Mouse (Mus musculus) gastrocnemius, postnatal 25 days (tissue): Measurements from ENCODE around the gene Ppp1r3a. TPM values are rescaled to one million over a fixed set of nuclear protein-coding genes. Genes with fewer than 3 reads are reported as not detected.
"Not testable (repeated sequence)": the region's sequence is repeated elsewhere in the genome, so short reads cannot be mapped to it uniquely, and the experiment has no call there.

Experiments
- DNase-seq: peaks from one replicate; pipeline ENCODE4 v3.0.0; 2022
- long read RNA-seq, 2 experiments: library from polyadenylated mRNA; stranded (forward); transcript quantifications; one replicate each; pipeline ENCODE4 v2.0.0; 2021
- total RNA-seq, 2 experiments: library from RNA; stranded (reverse); gene quantifications; 1 replicate in 1 of 2; 2 replicates in 1 of 2; pipeline ENCODE4 v1.2.3; 2021

Ppp1r3a gene
- total RNA-seq = 100 to 1,000 TPM; 150 to 161 TPM
- long read RNA-seq, experiment 1, full-length matches to known transcripts = 4 of 37 reads
- long read RNA-seq, experiment 1, partial matches to known transcripts = 0 of 37 reads
- long read RNA-seq, experiment 1, other reads (novel, unspliced or antisense) = 33 of 37 reads
- long read RNA-seq, experiment 2, full-length matches to known transcripts = 29 of 65 reads
- long read RNA-seq, experiment 2, partial matches to known transcripts = 0 of 65 reads
- long read RNA-seq, experiment 2, other reads (novel, unspliced or antisense) = 36 of 65 reads

GRCm38 (mm10) chr6:14754901-14755591 lies at the start of gene Ppp1r3a:
Ppp1r3a (minus strand) TSS chr6:14755274.
- peak; percentile 19 for DNase-seq

DNA sequence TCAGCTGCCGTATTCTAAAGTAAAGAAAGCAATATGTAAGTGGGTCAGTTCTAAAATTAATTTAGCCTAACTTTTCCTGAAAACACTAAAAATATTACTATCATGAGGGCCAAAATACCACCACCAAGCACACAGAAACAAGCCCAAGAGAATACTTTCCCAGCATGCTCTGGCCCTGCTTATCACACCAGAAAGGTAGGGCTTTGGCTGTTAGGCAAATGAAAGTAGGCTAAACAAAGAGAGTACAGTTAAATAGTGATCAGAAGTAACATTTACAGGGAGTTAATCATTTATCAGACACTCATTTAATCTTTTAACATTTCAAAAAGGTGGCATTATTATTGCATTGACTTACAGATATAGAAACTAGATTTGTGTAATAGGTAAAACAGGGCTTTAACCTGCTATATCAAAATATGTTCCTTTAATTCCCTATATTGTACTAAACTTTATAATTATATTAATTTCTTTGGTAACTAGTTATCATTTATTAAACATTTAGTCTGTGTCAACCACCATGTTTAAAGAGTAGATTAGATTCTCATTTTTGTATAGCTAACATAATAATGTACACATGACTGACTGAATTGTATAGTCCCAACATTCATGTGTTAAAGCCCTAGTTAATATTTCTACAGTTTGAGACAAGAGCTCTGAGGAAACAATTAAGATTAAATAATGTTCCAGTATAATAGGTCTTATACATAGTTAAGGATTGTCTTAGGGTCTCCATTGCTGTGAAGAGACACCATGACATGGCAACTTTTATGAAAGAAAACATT lies 32.3 kb upstream of the Ppp1r3a start:
- DNase-seq = no peak

DNA sequence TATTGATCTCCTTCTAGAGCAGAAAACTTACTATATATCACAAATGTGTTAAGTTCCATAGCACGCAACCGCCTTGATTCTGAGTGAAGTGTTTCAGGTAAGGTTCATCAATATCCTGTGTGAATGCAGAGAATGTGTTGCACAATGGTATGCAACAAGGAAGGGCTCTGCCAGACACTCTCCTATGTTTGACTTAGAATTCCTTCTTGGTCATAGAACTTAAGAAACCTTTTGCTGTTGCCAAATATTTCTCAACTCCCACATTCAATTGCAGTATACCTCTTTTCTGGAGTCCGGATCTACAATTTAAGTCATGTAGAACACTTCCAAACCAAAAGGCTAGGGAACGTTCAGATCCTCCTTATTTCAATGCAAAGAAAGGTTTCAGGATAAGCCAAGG lies 22.8 kb upstream of the Ppp1r3a start:
- no peak for DNase-seq

DNA sequence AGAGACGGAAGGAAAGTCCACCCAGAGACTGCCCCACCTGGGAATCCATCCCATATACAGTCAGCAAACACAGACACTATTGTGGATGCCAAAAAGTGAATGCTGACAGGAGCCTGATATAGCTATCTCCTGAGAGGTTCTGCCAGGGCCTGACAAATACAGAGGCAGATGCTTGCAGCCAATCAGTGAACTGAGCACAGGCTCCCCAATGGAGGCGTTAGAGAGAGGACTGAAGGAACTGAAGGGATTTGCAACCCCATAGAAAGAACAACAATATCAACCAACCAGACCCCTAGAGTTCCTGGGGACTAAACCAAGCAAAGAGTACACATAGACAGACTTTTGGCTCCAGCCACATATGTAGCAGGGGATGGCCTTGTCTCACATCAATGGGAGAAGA lies 16.6 kb upstream of the Ppp1r3a start:
- no peak for DNase-seq

- no peak for DNase-seq
Observed at GRCm38 (mm10) chr6:14757486-14757885, 2.4 kb upstream of the Ppp1r3a start.

- DNase-seq = no peak
Observed at GRCm38 (mm10) chr6:14753512-14753911, 1.6 kb downstream of the Ppp1r3a start.

DNA sequence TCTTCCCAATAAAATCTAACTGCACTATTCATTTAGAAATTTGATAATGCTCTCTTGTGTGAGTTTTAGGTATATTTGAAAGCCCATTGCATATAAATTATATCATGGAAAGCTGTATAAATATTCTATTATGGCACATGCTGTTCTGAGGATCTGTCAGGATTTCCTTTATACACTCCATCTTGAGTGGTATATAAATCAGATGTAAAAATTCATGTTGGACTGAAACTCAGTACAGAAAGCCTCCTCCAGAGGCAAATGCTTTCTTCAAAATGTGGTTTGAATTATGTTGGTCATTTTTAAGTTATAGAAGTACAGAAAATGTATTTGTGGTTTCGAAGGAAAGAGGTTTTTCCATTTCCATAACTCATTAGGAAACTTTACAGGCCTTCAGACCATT lies 2.9 kb downstream of the Ppp1r3a start:
- no peak for DNase-seq

DNA sequence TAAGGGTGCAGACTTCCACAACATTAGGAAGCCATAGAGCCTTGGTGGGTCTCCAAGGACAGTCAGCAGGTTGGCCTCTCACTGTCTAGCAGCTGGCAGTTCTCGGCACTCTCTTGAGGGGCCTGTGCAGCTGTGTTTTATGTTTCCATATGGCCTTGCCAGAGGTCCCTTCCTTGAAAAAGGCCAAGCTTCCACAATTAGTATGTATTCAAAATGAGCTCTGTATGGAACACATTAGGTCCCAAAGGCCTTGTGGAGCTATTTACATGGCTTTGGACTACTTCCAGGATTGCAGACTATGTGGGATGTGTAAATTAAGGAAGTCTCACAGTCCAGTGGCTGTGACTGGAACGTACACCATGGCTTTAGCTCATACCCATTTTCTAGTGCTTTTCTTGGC lies 8.1 kb downstream of the Ppp1r3a start:
- peak; percentile 51 for DNase-seq

GRCm38 (mm10) chr6:14736017-14736416 lies 19.1 kb downstream of the Ppp1r3a start:
- no peak for DNase-seq

- DNase-seq = no peak
Observed at GRCm38 (mm10) chr6:14731011-14731410, 24.1 kb downstream of the Ppp1r3a start.

- no peak for DNase-seq
Observed at GRCm38 (mm10) chr6:14720772-14721414, 34.2 kb downstream of the Ppp1r3a start.

GRCm38 (mm10) chr6:14720110-14720771 lies 34.8 kb downstream of the Ppp1r3a start:
- DNase-seq = no peak

- DNase-seq = no peak
Observed at GRCm38 (mm10) chr6:14715129-14715989, 39.7 kb downstream of the Ppp1r3a start.

DNA sequence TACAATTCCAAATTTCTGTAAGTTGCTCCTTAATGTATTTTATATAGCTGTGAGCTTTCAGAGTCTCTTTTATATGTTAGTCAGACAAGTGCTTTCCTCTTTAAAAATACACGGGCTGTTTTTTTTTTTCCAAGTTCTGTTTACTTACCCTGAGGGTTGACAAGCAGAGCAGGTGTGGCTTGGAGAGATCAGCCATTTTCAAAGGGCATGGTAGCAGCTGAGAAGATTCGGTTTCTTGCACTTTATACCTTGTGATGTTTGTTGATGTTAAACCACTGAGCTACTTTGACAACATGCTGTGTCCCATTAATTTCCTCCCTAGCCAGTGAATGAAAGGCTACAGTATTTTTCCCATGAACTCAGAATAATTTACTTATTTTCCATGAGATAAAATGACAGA lies 42.9 kb downstream of the Ppp1r3a start:
- DNase-seq = peak; percentile 34

DNA sequence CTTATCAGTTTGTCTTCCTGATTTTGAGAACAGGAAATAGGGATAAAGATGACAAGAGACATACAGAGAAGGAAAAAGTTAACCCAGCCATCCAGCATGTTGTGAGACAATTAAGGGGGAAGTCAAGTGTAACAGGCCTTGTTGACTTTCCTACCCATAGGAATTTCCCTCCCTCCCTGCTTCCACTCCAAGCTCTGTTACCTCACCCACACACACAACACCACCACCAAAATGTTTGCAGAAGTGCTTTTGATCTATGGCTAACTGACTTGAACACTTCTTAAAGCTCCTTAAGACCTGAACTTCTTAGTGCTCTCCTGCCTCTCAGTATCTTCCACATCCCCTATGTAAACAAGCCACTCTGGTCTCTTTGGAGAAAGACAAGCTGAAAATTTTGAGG lies 55.0 kb downstream of the Ppp1r3a start:
- DNase-seq = no peak

DNA sequence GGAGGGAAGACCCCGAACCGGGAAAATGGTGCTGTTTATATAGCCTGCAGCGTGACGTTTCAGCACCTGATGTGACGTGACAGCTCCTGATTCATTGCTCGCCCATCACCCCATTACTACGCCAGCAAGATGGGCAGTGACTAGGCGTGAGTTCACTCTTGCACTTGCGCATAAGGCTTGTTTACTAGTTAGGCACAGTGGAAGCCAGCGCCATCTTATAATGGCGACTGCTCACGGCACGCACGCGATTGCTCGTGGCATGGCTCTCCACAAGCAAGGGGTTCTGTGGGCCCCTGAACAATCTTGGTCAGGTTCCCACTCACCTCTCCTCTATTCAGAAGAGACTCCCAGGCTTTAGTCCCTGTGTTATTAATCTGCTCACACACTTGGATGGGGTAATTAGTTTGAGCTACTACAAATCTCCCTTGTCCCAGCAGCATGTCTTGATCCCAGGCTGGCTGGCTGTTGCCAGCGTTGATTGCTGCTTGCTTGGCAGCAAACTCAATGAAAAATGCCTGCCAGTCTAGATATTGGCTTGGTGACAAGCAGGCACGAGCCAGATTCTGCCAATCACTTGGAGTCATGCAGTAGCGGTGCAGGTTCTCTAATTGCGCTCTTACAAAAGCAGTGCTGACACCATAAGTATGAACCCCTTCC lies 75.7 kb downstream of the Ppp1r3a start:
- not testable (repeated sequence) for DNase-seq

GRCm38 (mm10) chr6:14668966-14669365 lies 86.1 kb downstream of the Ppp1r3a start:
- DNase-seq = not testable (repeated sequence)

GRCm38 (mm10) chr6:14667651-14668050 lies 87.4 kb downstream of the Ppp1r3a start:
- DNase-seq = not testable (repeated sequence)
